Mouse (Mus musculus) heart, postnatal 0 days (tissue): ENCODE measurements around the gene Ang. TPM values are rescaled to one million over a fixed set of nuclear protein-coding genes. Genes with fewer than 3 reads are reported as not detected.

Source experiments
- ATAC-seq: fragments of 200-750 bp; cut with Nextera tagmentation; 2 replicates; pipeline ENCODE4 v1.8.0; 2017; ENCODE audit warnings: low read depth, moderate number of reproducible peaks, moderate library complexity; ENCODE audit not compliant: insufficient read depth
- DNase-seq: peaks from one replicate; pipeline ENCODE4 v3.0.0-alpha.2; 2016; ENCODE audit warnings: low spot score
- H3K27ac ChIP-seq: fragments of 300-500 bp; sonication (generic); 2 replicates; pipeline ENCODE4 v1.5.1; 2014; ENCODE audit warnings: low read depth, mild to moderate bottlenecking
- H3K27me3 ChIP-seq: fragments of 300-500 bp; sonication (generic); 2 replicates; pipeline ENCODE4 v1.6.1; 2014; ENCODE audit warnings: low read length, mixed read lengths; ENCODE audit not compliant: control insufficient read depth, insufficient read depth
- H3K36me3 ChIP-seq: fragments of 300-500 bp; sonication (generic); replicated peaks from 2 replicates; pipeline ENCODE4 v1.6.1; 2014; ENCODE audit warnings: low read length, mixed read lengths; ENCODE audit not compliant: control insufficient read depth, insufficient read depth
- H3K4me1 ChIP-seq: fragments of 300-500 bp; sonication (generic); 2 replicates; pipeline ENCODE4 v1.6.1; 2014; ENCODE audit warnings: antibody characterized with exemption; ENCODE audit not compliant: control insufficient read depth, insufficient read depth
- H3K4me2 ChIP-seq: fragments of 300-500 bp; sonication (generic); 2 replicates; pipeline ENCODE4 v1.6.1; 2014; ENCODE audit warnings: low read depth, mild to moderate bottlenecking, low read length, moderate library complexity
- H3K4me3 ChIP-seq: fragments of 300-500 bp; sonication (generic); 2 replicates; pipeline ENCODE4 v1.5.1; 2014; ENCODE audit warnings: low read depth, low read length
- H3K9ac ChIP-seq: fragments of 300-500 bp; sonication (generic); replicated peaks from 2 replicates; pipeline ENCODE4 v1.6.1; 2014; ENCODE audit warnings: low read depth, low read length, mixed read lengths
- H3K9me3 ChIP-seq: fragments of 300-500 bp; sonication (generic); replicated peaks from 2 replicates; pipeline ENCODE4 v1.6.1; 2016; ENCODE audit warnings: low read length; ENCODE audit not compliant: control insufficient read depth
- CTCF ChIP-seq: IDR thresholded peaks from 2 replicates; pipeline ENCODE4 v1.5.1; 2016; ENCODE audit warnings: antibody characterized with exemption, control low read depth, low read depth
- EP300 ChIP-seq: IDR thresholded peaks from 2 replicates; pipeline ENCODE4 v1.6.1; 2016; ENCODE audit warnings: antibody characterized with exemption, low read depth
- WGBS: fragments of 180-500 bp; shearing (Covaris S2); extraction: QIAGEN DNeasy Blood & Tissue Kit; methylation state at CpG from one replicate; pipeline ENCODE4 v1.1.7; 2014; 5-methylcytosine and 5-hydroxymethylcytosine counted together
- polyA plus RNA-seq: library from polyadenylated mRNA; unstranded; fragments of >200 nt; fragmentation: Nextera tagmentation; extraction: Ambion mirVana; gene quantifications from 2 replicates; pipeline ENCODE4 v1.2.1, GENCODE M21; 2015
- total RNA-seq: library from RNA; depleted of rRNA; stranded (reverse); fragments of >200 nt; gene quantifications from 2 replicates; pipeline ENCODE4 v1.2.3, GENCODE M21; 2014; ENCODE audit warnings: low replicate concordance

Ang gene
- total and polyA plus RNA-seq, 2 experiments from 2014 or later, result 2.6 to 9.3 TPM

- H3K27me3 ChIP-seq, result no peaks in the 10 kb centered on the region
- TF ChIP-seq CTCF (no peak), EP300 (no peak)
- no peak within 1 kb of the TSS for H3K27ac ChIP-seq
- H3K4me3 ChIP-seq, result no peak within 1 kb of the TSS
- WGBS, result 54% methylated on average over 12 of the region's 12 CpGs
- no peaks in the 10 kb centered on the region for H3K36me3 ChIP-seq
- H3K4me1 ChIP-seq, result 0 out of 2 replicates have a peak, but pooled peaks cover 3% of the 10 kb centered on the region
- no peak for ATAC-seq
- H3K9ac ChIP-seq, result no peak within 1 kb of the TSS
- H3K9me3 ChIP-seq, result no peaks in the 10 kb centered on the region
- DNase-seq, result no peak
- H3K4me2 ChIP-seq, result no peak within 1 kb of the TSS
These were observed 23.1 kb downstream of the Ang start, which contains the start of gene Eddm3b for GRCm38 (mm10) chr14:51113916-51114560. Gene Eddm3b (plus strand): TSS chr14:51114426.

GRCm38 (mm10) chr14:51125684-51126083, 34.7 kb downstream of the Ang start:
- Histone ChIP-seq H3K36me3 (no peaks in the 10 kb centered on the region), H3K4me2 (no peak overlapping the region), H3K9me3 (0 out of 2 replicates have a peak, but pooled peaks cover 4% of the 10 kb centered on the region), H3K9ac (no peak overlapping the region), H3K4me3 (no peak overlapping the region), H3K27ac (no peak overlapping the region), H3K27me3 (no peaks in the 10 kb centered on the region), H3K4me1 (peaks cover 4% of the 10 kb centered on the region; the same call in 1 of the 2 replicates)
- 81% methylated on average over 6 of the region's 6 CpGs for WGBS
- ATAC-seq, result no peak
- DNase-seq, result no peak
- no peak for TF ChIP-seq EP300
- no peak for TF ChIP-seq CTCF

GRCm38 (mm10) chr14:51127648-51128258, 36.8 kb downstream of the Ang start:
- no peak overlapping the region for H3K4me3 ChIP-seq
- 53% methylated on average over 2 of the region's 2 CpGs for WGBS
- no peak overlapping the region for H3K9ac ChIP-seq
- H3K27ac ChIP-seq, result no peak overlapping the region
- DNase-seq (no peak), ATAC-seq (no peak)
- no peak overlapping the region for H3K4me2 ChIP-seq
- H3K4me1 ChIP-seq, result peaks cover 4% of the 10 kb centered on the region; the same call in 1 of the 2 replicates
- no peaks in the 10 kb centered on the region for H3K27me3 ChIP-seq
- 0 out of 2 replicates have a peak, but pooled peaks cover 4% of the 10 kb centered on the region for H3K9me3 ChIP-seq
- H3K36me3 ChIP-seq, result no peaks in the 10 kb centered on the region
- TF ChIP-seq CTCF (no peak), EP300 (no peak)

GRCm38 (mm10) chr14:51128775-51129623, 38.0 kb downstream of the Ang start:
- Histone ChIP-seq H3K9ac (no peak overlapping the region), H3K27ac (no peak overlapping the region), H3K36me3 (no peaks in the 10 kb centered on the region), H3K4me3 (no peak overlapping the region), H3K4me2 (no peak overlapping the region), H3K9me3 (0 out of 2 replicates have a peak, but pooled peaks cover 4% of the 10 kb centered on the region), H3K27me3 (no peaks in the 10 kb centered on the region), H3K4me1 (peaks cover 4% of the 10 kb centered on the region; the same call in 1 of the 2 replicates)
- 70% methylated on average over 9 of the region's 9 CpGs for WGBS
- no peak for DNase-seq
- ATAC-seq, result no peak
- TF ChIP-seq CTCF (no peak), EP300 (no peak)

GRCm38 (mm10) chr14:51129624-51129975, 38.6 kb downstream of the Ang start:
- DNase-seq (no peak), ATAC-seq (no peak)
- Histone ChIP-seq H3K4me2 (no peak overlapping the region), H3K36me3 (no peaks in the 10 kb centered on the region), H3K27ac (no peak overlapping the region), H3K4me3 (no peak overlapping the region), H3K4me1 (peaks cover 4% of the 10 kb centered on the region; the same call in 1 of the 2 replicates), H3K27me3 (no peaks in the 10 kb centered on the region), H3K9me3 (0 out of 2 replicates have a peak, but pooled peaks cover 4% of the 10 kb centered on the region), H3K9ac (no peak overlapping the region)
- 44% methylated on average over 4 of the region's 4 CpGs for WGBS
- TF ChIP-seq CTCF (no peak), EP300 (no peak)
